Mouse (Mus musculus) neural tube, embryonic 11.5 days (tissue): ENCODE data around the gene B230118H07Rik. TPM values are rescaled to one million over a fixed set of nuclear protein-coding genes. Genes with fewer than 3 reads are reported as not detected.

Source experiments
- ATAC-seq: fragments of 200-750 bp; cut with Nextera tagmentation; 2 replicates; pipeline ENCODE4 v1.8.0; 2017; ENCODE audit warnings: moderate number of reproducible peaks, mild to moderate bottlenecking, moderate TSS enrichment, moderate library complexity; ENCODE audit not compliant: insufficient read depth, low FRiP score, low TSS enrichment
- DNase-seq: peaks from one replicate; pipeline ENCODE4 v3.0.0-alpha.2; 2015; ENCODE audit warnings: low spot score
- H3K27ac ChIP-seq: fragments of 300-500 bp; sonication (generic); 2 replicates; pipeline ENCODE4 v1.5.1; 2014; ENCODE audit warnings: low read depth, mild to moderate bottlenecking, low read length
- H3K27me3 ChIP-seq: fragments of 300-500 bp; sonication (generic); 2 replicates; pipeline ENCODE4 v1.6.1; 2014; ENCODE audit warnings: mild to moderate bottlenecking, low read length, mixed read lengths; ENCODE audit not compliant: control insufficient read depth, insufficient read depth
- H3K36me3 ChIP-seq: fragments of 300-500 bp; sonication (generic); 2 replicates; pipeline ENCODE4 v1.6.1; 2014; ENCODE audit warnings: mild to moderate bottlenecking, low read length, moderate library complexity, mixed read lengths; ENCODE audit not compliant: control insufficient read depth, insufficient read depth
- H3K4me1 ChIP-seq: fragments of 300-500 bp; sonication (generic); 2 replicates; pipeline ENCODE4 v1.6.1; 2014; ENCODE audit warnings: low read length, mixed read lengths; ENCODE audit not compliant: control insufficient read depth, insufficient read depth
- H3K4me2 ChIP-seq: fragments of 300-500 bp; sonication (generic); 2 replicates; pipeline ENCODE4 v1.6.1; 2014; ENCODE audit warnings: low read depth, mild to moderate bottlenecking, moderate library complexity
- H3K4me3 ChIP-seq: fragments of 300-500 bp; sonication (generic); 2 replicates; pipeline ENCODE4 v1.5.1; 2014; ENCODE audit warnings: low read depth, low read length
- H3K9ac ChIP-seq: fragments of 300-500 bp; sonication (generic); 2 replicates; pipeline ENCODE4 v1.6.1; 2014; ENCODE audit warnings: mild to moderate bottlenecking, low read length
- H3K9me3 ChIP-seq: fragments of 300-500 bp; sonication (generic); 2 replicates; pipeline ENCODE4 v1.6.1; 2016; ENCODE audit warnings: low read length; ENCODE audit not compliant: control insufficient read depth
- WGBS: fragments of 180-500 bp; shearing (Covaris S2); extraction: QIAGEN DNeasy Blood & Tissue Kit; methylation state at CpG from one replicate; pipeline ENCODE4 v1.1.7; 2014; 5-methylcytosine and 5-hydroxymethylcytosine counted together
- polyA plus RNA-seq: library from polyadenylated mRNA; unstranded; fragments of >200 nt; fragmentation: Nextera tagmentation; extraction: Ambion mirVana; gene quantifications from 2 replicates; pipeline ENCODE4 v1.2.1, GENCODE M21; 2014

Gene B230118H07Rik
- polyA plus RNA-seq, 1 experiment from 2014 or later, result 65.5 TPM

DNA sequence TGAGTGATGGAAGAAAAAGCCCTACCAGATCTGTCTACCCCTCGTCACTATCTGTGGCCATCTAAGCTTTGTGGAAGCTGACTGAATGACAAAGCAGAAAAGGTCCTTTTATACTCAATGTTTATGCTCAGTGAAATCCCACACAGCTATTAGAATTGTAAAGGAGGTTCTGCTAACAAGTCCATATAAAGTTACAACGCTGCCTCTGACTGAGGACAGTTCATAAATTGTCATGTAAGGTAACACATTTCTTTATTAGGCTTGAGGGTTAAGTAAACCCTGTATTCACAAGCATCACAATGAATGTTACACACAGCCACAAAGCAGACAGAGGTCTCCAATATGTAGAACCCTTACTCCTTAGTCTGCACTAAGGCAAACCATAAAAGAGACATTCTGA, 25.3 kb downstream of the B230118H07Rik start:
- H3K9ac ChIP-seq, result no peak overlapping the region
- no peaks in the 10 kb centered on the region for H3K27me3 ChIP-seq
- H3K36me3 ChIP-seq, result no peaks in the 10 kb centered on the region
- no peak for DNase-seq
- no peak overlapping the region for H3K4me2 ChIP-seq
- H3K9me3 ChIP-seq, result no peaks in the 10 kb centered on the region
- peaks cover 6% of the 10 kb centered on the region; the same call in 1 of the 2 replicates for H3K4me1 ChIP-seq
- no peak overlapping the region for H3K4me3 ChIP-seq
- H3K27ac ChIP-seq, result no peak overlapping the region
- WGBS, result 44% methylated on average over 2 of the region's 2 CpGs
- no peak for ATAC-seq

- Histone ChIP-seq H3K27me3 (no peaks in the 10 kb centered on the region), H3K4me3 (no peak overlapping the region), H3K4me2 (no peak overlapping the region), H3K4me1 (peaks cover 6% of the 10 kb centered on the region; the same call in 1 of the 2 replicates), H3K9me3 (no peaks in the 10 kb centered on the region), H3K36me3 (no peaks in the 10 kb centered on the region), H3K27ac (no peak overlapping the region), H3K9ac (no peak overlapping the region)
- DNase-seq, result no peak
- WGBS, result 51% methylated on average over 2 of the region's 2 CpGs
- ATAC-seq, result peak; percentile 71
Observed at GRCm38 (mm10) chr2:101623042-101623441, 26.3 kb downstream of the B230118H07Rik start.

- no peak for ATAC-seq
- Histone ChIP-seq H3K36me3 (no peaks in the 10 kb centered on the region), H3K27ac (no peak overlapping the region)
Observed at GRCm38 (mm10) chr2:101621611-101622010, 27.7 kb downstream of the B230118H07Rik start.

GRCm38 (mm10) chr2:101620899-101621298, 28.4 kb downstream of the B230118H07Rik start:
- Histone ChIP-seq H3K36me3 (no peaks in the 10 kb centered on the region), H3K4me2 (no peak overlapping the region), H3K27me3 (no peaks in the 10 kb centered on the region), H3K4me3 (no peak overlapping the region), H3K9me3 (no peaks in the 10 kb centered on the region), H3K27ac (no peak overlapping the region), H3K4me1 (peaks cover 6% of the 10 kb centered on the region; the same call in 1 of the 2 replicates), H3K9ac (no peak overlapping the region)
- ATAC-seq (no peak), DNase-seq (no peak)
- WGBS, result 80% methylated on average over 3 of the region's 3 CpGs

More at GRCm38 (mm10) chr2:101621611-101622010, 27.7 kb downstream of the B230118H07Rik start:
- 76% methylated on average over 7 of the region's 7 CpGs for WGBS
- H3K9me3 ChIP-seq, result no peaks in the 10 kb centered on the region
- DNase-seq, result no peak
- no peak overlapping the region for H3K9ac ChIP-seq
- H3K27me3 ChIP-seq, result no peaks in the 10 kb centered on the region
- H3K4me3 ChIP-seq, result no peak overlapping the region
- no peak overlapping the region for H3K4me2 ChIP-seq
- H3K4me1 ChIP-seq, result peaks cover 6% of the 10 kb centered on the region; the same call in 1 of the 2 replicates

DNA sequence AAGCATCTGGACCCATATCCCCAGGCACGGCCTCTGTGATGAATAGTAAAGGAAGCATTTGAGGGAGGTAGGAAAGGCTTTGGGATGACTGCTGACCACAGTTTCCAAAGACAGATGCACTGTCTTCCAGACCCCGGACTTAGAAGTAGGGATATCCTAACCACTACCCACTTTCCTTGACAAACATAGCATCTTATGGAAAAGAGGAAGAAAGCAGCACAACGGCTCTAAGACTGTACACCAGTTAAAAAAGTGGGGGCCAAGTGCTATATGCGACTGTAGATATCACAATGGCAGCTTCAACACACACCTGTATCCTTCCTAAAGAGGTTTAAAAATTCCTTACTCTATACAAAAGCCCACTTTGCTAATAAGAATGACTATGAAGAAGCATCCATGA, 31.0 kb downstream of the B230118H07Rik start:
- no peak overlapping the region for H3K27ac ChIP-seq
- no peaks in the 10 kb centered on the region for H3K36me3 ChIP-seq
- DNase-seq, result no peak
- no peak overlapping the region for H3K4me2 ChIP-seq
- WGBS, result 84% methylated on average over 4 of the region's 4 CpGs
- H3K9me3 ChIP-seq, result no peaks in the 10 kb centered on the region
- no peaks in the 10 kb centered on the region for H3K27me3 ChIP-seq
- H3K4me1 ChIP-seq, result no peaks in the 10 kb centered on the region
- no peak for ATAC-seq
- H3K9ac ChIP-seq, result no peak overlapping the region
- H3K4me3 ChIP-seq, result no peak overlapping the region

DNA sequence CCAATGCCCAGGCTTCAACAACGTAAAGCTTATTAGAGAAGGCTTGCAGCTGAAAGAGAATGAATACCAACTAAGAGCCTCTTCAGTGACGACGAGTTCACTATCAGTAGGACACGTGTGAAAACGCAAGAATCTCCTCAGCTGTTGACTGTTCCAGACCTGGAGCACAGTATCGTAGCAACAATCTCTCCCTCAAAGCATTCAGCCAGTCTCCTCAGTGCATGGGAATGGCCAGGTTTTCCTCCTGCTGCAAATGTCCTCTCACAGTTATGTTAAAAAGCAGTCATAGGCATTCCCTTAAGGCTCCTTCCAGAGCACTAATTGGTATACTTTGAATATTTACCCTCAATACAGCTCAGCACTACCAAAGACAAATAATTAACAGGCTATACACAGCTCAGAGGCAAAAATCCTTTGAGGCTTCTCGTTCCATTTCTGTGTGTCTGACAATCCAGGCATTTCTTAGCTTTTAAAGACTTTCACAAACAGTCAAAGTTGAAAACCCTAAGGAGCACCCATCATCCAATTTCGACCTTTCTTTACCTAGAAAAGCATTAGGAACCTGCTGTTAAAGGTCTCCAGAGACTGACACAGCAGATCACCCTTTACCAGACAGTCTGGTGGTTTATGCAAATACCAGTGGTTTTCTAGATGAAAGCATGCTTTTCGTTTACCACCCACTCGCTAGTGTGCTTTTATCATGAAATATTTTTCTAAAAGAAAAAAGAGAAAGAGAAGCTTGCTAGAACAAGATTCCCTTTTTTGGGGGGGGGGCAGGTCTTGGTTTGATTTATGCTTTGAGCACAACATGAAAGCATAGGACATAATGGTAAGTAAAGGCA, 33.6 kb downstream of the B230118H07Rik start:
- no peak for DNase-seq

GRCm38 (mm10) chr2:101610861-101611260, 38.5 kb downstream of the B230118H07Rik start:
- H3K36me3 ChIP-seq, result no peaks in the 10 kb centered on the region
- H3K4me1 ChIP-seq, result no peaks in the 10 kb centered on the region
- no peaks in the 10 kb centered on the region for H3K27me3 ChIP-seq
- DNase-seq (no peak), ATAC-seq (no peak)
- H3K4me3 ChIP-seq, result no peak overlapping the region
- H3K27ac ChIP-seq, result no peak overlapping the region
- WGBS, result 84% methylated on average over 3 of the region's 3 CpGs
- H3K9me3 ChIP-seq, result no peaks in the 10 kb centered on the region
- H3K9ac ChIP-seq, result no peak overlapping the region
- no peak overlapping the region for H3K4me2 ChIP-seq

More for the DNA sequence above, 33.6 kb downstream of the B230118H07Rik start:
- no peak for ATAC-seq
- no peaks in the 10 kb centered on the region for H3K9me3 ChIP-seq
- no peak overlapping the region for H3K9ac ChIP-seq
- no peak overlapping the region for H3K4me3 ChIP-seq
- no peak overlapping the region for H3K27ac ChIP-seq
- H3K27me3 ChIP-seq, result no peaks in the 10 kb centered on the region
- no peaks in the 10 kb centered on the region for H3K36me3 ChIP-seq
- H3K4me1 ChIP-seq, result no peaks in the 10 kb centered on the region
- H3K4me2 ChIP-seq, result no peak overlapping the region
- 86% methylated on average over 10 of the region's 10 CpGs for WGBS

DNA sequence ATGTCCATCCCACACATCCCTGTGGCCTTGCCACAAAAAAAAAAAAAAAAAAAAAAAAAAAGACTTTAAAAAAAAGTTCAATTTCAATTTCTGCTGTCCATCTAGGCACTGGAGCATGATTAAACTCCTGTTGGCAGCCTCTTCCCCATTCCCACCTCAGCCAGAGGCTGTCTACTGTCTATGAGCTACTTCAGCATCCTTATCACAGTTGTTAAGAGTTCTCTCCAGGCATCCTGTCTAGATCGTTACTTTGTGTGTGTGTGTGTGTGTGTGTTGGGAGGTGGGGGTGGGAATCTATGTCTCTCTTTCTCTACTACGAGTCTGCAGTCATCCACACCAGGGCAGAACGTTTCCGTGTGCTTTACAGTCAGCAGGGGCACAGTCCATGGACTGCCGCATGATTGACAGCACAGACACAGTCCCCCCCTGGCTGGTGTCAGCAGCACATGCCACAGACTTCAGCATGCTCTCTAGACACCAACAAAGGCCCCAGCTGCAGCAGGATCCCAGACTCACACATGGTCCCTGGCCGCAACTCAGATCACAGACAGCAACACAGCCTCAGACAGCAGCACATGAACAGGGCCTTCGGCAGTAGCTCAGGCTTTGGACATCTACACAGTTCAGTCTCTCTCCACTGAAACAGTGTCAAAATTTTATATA, 41.0 kb downstream of the B230118H07Rik start:
- Histone ChIP-seq H3K4me3 (no peak overlapping the region), H3K36me3 (no peaks in the 10 kb centered on the region), H3K9me3 (no peaks in the 10 kb centered on the region), H3K27me3 (no peaks in the 10 kb centered on the region), H3K4me1 (no peaks in the 10 kb centered on the region), H3K4me2 (no peak overlapping the region), H3K27ac (no peak overlapping the region), H3K9ac (no peak overlapping the region)
- 66% methylated on average over 7 of the region's 7 CpGs for WGBS
- ATAC-seq, result peak; percentile 68
- peak; percentile 45 for DNase-seq
